ENCODE assay signal across 8 mouse cellular contexts in genomic region chr10:98914810-98915241, GRCm38 (mm10). TPM values are rescaled to one million over a fixed set of nuclear protein-coding genes. Genes with fewer than 3 reads are reported as not detected.
DNase-seq lines count a peak whose midpoint lies in the region; ATAC-seq lines count a peak whose summit lies in the region.

No protein-coding gene starts in this region.

- peak; percentile 78 to 82 for DNase-seq in urinary bladder, adult 18-20 months (ENCODE audit: low spot score in 2 of 2)
- no peak for DNase-seq in urinary bladder, adult 2 months (ENCODE audit: low spot score)
- peak; percentile 89 for DNase-seq in embryo, embryonic 11 days
- DNase-seq in gastrocnemius, postnatal 25 days = peak; percentile 90
- DNase-seq in intestine, embryonic 14.5 days (ENCODE audit: low spot score) = peak; percentile 88
- peak; percentile 77 to 85 for DNase-seq in left cerebral cortex, postnatal 25 days (ENCODE audit: low spot score in 2 of 2)
- peak; percentile 82 for DNase-seq in mesoderm, embryonic 11.5 days (ENCODE audit: low read depth, low spot score)
- DNase-seq in right cerebral cortex, postnatal 25 days = peak; percentile 86

- peak overlapping the region; percentile 77 for H3K4me2 ChIP-seq in intestine, embryonic 14.5 days (ENCODE audit: low read length)

- no peaks in the 10 kb centered on the region for H3K27me3 ChIP-seq in intestine, embryonic 14.5 days (replicated peaks; ENCODE audit: control insufficient read depth, insufficient read depth, low read length)

- H3K9ac ChIP-seq in intestine, embryonic 14.5 days (ENCODE audit: low read length) = peak overlapping the region; percentile 97

- H3K4me1 ChIP-seq in intestine, embryonic 14.5 days (replicated peaks; ENCODE audit: control insufficient read depth, insufficient read depth, low read length) = peaks cover 9% of the 10 kb centered on the region; the same call in 1 of the 2 replicates

- H3K36me3 ChIP-seq in intestine, embryonic 14.5 days (ENCODE audit: control insufficient read depth, insufficient read depth, low read length) = no peaks in the 10 kb centered on the region

- ATAC-seq in intestine, embryonic 14.5 days (replicated peaks; ENCODE audit: low FRiP score, low TSS enrichment, low read depth) = peak; percentile 82

- peak overlapping the region; percentile 77 for H3K4me3 ChIP-seq in intestine, embryonic 14.5 days (ENCODE audit: low read depth, low read length)

- H3K9me3 ChIP-seq in intestine, embryonic 14.5 days (ENCODE audit: control insufficient read depth, low read length) = no peaks in the 10 kb centered on the region

- WGBS in intestine, embryonic 14.5 days = under 1% methylated on average over 41 of the region's 62 CpGs

- peak overlapping the region; percentile 99 for H3K27ac ChIP-seq in intestine, embryonic 14.5 days (ENCODE audit: low read depth)

- intact Hi-C loops in left cerebral cortex, postnatal 25 days (cut with DNase I) = loop anchor here (1.0 to 10.0 kb wide), 8 partner anchors 108 to 1198 kb away; no protein-coding TSS in a partner anchor

RNA-seq across cellular contexts. Expression of gene Atp2b1, which starts 0.6 kb away (rescaled TPM):
- polyA plus RNA-seq in urinary bladder, adult 2 months (2012; rRNA removed) = 38.5 and 49.5 TPM in 2 replicates
- 10 to 100 TPM; 62.0 to 62.8 TPM for total RNA-seq in gastrocnemius, postnatal 25 days (2021)
- 171 and 173 TPM in 2 replicates for polyA plus RNA-seq in intestine, embryonic 14.5 days (2014; fragmentation: Nextera tagmentation; extraction: Ambion mirVana)
- 100 to 1,000 TPM; 710 to 765 TPM for total RNA-seq in left cerebral cortex, postnatal 25 days (2021)

Comparison
In these comparisons a context has a peak if more than half of its experiments do, and no peak if none do; other contexts are left out.
1. RNA of gene Atp2b1, which starts 0.6 kb away (total RNA-seq): 710 to 765 TPM in left cerebral cortex, postnatal 25 days; 62.0 to 62.8 TPM in gastrocnemius, postnatal 25 days; every median in the first group is over 10 times any median in the second.